Mouse (Mus musculus): ENCODE measurements at regions not wholly inside any gene's neighbourhood (a gene's known extent, or its start where the extent isn't known, plus 50 kb on each side); places are given as distances from the start of the nearest gene placed in this dataset.

- DNase-seq: no peak
Measured at GRCm38 (mm10) chr10:56597382-56597781, 220.3 kb downstream of the Gja1 start.

- DNase-seq: no peak
Measured at GRCm38 (mm10) chr10:56598191-56598590, 221.1 kb downstream of the Gja1 start.

GRCm38 (mm10) chr10:56599923-56600322 lies 222.8 kb downstream of the Gja1 start:
- no peak for DNase-seq

- DNase-seq: peak; percentile 5
Measured at GRCm38 (mm10) chr10:56611564-56612288, 234.6 kb downstream of the Gja1 start.

GRCm38 (mm10) chr10:56642656-56643055 lies 265.5 kb downstream of the Gja1 start:
- DNase-seq: no peak

- DNase-seq: no peak
Measured at GRCm38 (mm10) chr10:56643376-56644135, 266.4 kb downstream of the Gja1 start.

- no peak for DNase-seq
Measured at GRCm38 (mm10) chr10:56660501-56660900, 283.4 kb downstream of the Gja1 start.

GRCm38 (mm10) chr10:56673919-56674318 lies 296.8 kb downstream of the Gja1 start:
- no peak for DNase-seq

GRCm38 (mm10) chr10:56682901-56683300 lies 305.8 kb downstream of the Gja1 start:
- DNase-seq: no peak

- DNase-seq: no peak
Measured at GRCm38 (mm10) chr10:56685655-56686250, 308.6 kb downstream of the Gja1 start.

- no peak for DNase-seq
Measured at GRCm38 (mm10) chr10:56691467-56691866, 314.3 kb downstream of the Gja1 start.

- no peak for DNase-seq
Measured at GRCm38 (mm10) chr10:56695100-56695499, 318.0 kb downstream of the Gja1 start.

GRCm38 (mm10) chr10:56700126-56700525 lies 323.0 kb downstream of the Gja1 start:
- DNase-seq: no peak

- no peak for DNase-seq
Measured at GRCm38 (mm10) chr10:56708411-56708810, 331.3 kb downstream of the Gja1 start.

GRCm38 (mm10) chr10:56708886-56709285 lies 331.8 kb downstream of the Gja1 start:
- no peak for DNase-seq

GRCm38 (mm10) chr10:56712611-56713105 lies 335.5 kb downstream of the Gja1 start:
- DNase-seq: no peak

GRCm38 (mm10) chr10:56737073-56737472 lies 359.9 kb downstream of the Gja1 start:
- no peak for DNase-seq

GRCm38 (mm10) chr10:56739621-56740020 lies 362.5 kb downstream of the Gja1 start:
- no peak for DNase-seq

GRCm38 (mm10) chr10:56752134-56752533 lies 375.0 kb downstream of the Gja1 start:
- DNase-seq: no peak

GRCm38 (mm10) chr10:56753576-56753975 lies 376.4 kb downstream of the Gja1 start:
- DNase-seq: no peak

- no peak for DNase-seq
Measured at GRCm38 (mm10) chr10:56754546-56755175, 377.5 kb downstream of the Gja1 start.

- no peak for DNase-seq
Measured at GRCm38 (mm10) chr10:56770629-56771028, 393.5 kb downstream of the Gja1 start.

GRCm38 (mm10) chr10:56782265-56782664 lies 405.1 kb downstream of the Gja1 start:
- no peak for DNase-seq
